Mouse (Mus musculus) 3T3-L1 (cell line): ENCODE results near the gene Fkbp8.

Source experiments
- DNase-seq: peaks from one replicate; pipeline ENCODE4 v3.0.0-alpha.2; 2015; ENCODE audit warnings: low read depth, low spot score

Gene Fkbp8

GRCm38 (mm10) chr8:70528182-70528797, 766 bp downstream of the Fkbp8 start:
- peak; percentile 41 for DNase-seq

DNA sequence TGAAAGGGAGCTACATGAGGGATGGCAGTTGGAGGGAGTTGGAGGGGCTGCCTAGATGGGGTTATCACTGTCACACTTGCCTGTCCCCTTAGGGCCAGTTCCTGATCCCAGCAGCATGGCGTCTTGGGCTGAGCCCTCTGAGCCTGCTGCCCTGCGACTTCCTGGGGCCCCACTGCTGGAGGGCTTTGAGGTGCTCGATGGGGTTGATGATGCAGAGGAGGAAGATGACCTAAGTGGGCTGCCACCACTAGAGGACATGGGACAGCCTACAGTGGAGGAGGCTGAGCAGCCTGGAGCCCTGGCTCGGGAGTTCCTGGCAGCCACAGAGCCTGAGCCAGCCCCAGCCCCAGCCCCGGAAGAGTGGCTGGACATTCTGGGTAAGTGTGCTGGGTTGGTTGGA, 1.8 kb downstream of the Fkbp8 start:
- no peak for DNase-seq

GRCm38 (mm10) chr8:70529741-70530161, 2.2 kb downstream of the Fkbp8 start:
- peak; percentile 76 for DNase-seq

DNA sequence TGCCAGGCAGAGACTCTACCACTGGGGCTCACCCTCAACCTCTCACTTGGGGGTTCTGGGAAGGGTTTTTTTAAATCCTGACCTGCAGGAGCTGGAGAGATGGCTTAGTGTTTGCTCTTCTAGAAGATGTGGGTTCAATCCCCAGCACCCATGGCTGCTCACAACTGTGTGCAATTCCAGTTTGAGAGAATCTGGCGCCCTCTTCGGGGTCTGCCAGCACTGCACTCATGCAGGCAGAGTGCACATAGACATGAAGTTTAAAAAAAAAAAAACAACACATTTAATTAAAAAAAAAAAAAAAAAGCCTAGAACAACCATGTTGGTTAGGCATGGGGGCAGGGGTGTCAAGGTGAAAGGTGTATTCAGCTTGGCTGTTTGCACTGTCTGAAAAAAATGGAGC, 2.8 kb downstream of the Fkbp8 start:
- DNase-seq: peak; percentile 55

- no peak for DNase-seq
Observed at GRCm38 (mm10) chr8:70534281-70534680, 6.8 kb downstream of the Fkbp8 start.

DNA sequence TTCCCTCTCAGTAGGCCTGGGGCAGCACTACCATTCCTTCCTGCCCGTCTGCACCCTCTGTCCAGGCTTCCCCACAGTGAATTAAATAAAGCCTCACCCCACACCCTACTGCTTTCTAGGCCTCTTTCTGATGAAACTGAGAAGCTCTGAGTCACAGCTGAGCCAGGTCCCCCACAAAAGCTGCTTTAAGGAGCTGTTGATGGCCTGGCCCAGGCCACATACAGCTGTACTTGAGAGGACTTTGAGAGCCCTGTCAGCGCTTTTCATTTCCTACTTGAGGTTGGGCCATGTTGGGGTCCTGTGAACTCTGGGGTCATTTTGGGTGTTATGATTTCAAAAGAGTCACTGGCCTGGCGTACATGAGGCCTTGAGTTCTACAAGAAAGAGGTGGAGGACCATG, 7.7 kb downstream of the Fkbp8 start:
- DNase-seq: no peak

- peak; percentile 64 for DNase-seq
Observed at GRCm38 (mm10) chr8:70535701-70536100, 8.2 kb downstream of the Fkbp8 start.

GRCm38 (mm10) chr8:70538024-70538579, 10.6 kb downstream of the Fkbp8 start:
- peak; percentile 84 for DNase-seq

GRCm38 (mm10) chr8:70538633-70539076, 11.1 kb downstream of the Fkbp8 start:
- DNase-seq: peak; percentile 100

DNA sequence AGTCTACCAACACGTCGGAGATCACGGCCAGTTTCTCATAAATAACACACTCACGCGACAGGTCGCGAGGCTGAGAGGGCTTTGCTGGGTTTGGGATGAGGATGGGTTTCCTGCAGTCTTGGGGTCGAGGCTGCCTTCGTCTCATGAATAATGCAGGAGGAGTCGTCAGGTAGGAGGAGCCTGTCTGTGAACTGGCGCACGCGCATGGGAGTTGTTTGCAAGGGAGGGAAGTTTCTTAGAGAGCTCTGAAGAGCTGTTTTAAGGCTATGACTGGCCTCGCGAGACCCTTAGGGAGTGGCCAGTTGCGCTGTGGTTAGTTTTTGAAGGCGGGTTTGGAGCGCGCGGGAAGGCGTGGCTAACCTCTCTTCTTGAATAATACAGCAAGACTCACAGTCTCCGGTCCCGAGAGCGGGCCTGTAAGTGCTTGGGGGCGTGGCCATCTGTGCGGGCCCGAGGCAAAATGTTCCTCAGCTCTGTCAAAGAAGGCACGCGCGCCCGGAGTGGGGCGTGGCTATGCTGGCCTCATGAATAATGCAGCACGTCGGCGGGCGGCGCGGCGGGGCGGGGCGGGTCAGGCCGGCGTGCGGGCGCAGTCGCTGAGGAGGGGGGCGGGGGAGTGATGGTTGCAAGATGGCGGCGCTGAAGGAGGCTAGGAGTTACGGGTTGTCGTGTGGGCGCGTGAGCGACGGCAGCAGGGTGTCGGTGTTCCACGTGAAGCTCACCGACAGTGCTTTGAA, 11.7 kb downstream of the Fkbp8 start, which contains the start of gene Ell:
TSS of gene Ell (plus strand) at position 381 of the 737 bp plus-strand sequence.
- peak; percentile 100 for DNase-seq

GRCm38 (mm10) chr8:70540013-70540506, 12.5 kb downstream of the Fkbp8 start:
- no peak for DNase-seq

DNA sequence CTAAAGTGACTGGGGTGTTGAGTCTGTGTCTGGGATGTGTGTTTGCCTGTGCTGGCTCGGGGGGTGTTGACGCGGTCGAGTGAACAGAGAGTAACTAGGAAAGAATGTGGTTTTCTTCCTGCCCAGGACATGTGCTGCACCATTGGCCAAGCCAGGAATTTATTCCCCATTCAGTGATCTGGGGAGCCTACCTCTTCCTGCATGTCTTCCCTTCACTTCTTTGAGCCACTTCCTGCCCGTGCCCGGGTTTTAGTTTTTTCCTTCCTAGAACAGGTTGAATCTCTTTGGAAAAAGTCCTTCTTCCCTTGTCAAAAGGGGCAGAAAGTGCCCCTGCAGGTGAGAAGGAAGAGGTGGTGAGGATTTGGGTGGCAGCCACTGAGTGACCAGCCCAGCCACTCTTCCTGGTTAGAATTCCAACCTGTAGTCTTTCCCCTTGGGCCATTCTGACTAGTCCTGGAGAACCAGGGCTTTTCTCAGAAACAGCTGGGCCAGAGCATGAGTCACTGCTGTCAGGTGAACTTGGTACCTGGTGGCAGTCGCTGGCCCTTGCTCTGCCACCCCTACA, 13.1 kb downstream of the Fkbp8 start:
- DNase-seq: peak; percentile 82

DNA sequence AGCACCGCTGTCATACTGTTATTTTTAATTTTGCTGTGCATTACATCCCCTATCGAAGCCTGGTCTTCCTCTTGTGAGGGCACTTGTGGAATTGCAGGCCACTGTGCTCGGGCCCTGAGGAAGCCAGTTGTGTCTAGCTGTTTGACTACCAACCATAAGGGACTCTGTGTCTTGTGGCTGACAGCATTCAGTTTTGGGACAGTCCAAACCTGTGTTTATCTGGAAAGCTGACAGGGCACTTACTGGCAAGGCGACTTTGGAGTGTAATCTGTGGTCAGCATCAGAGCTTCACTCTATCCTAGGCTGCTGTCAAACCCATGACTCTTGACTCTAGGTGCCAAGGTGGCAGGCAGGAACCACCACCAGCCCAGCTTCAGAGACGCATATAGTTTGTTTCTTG, 13.6 kb downstream of the Fkbp8 start:
- DNase-seq: no peak

DNA sequence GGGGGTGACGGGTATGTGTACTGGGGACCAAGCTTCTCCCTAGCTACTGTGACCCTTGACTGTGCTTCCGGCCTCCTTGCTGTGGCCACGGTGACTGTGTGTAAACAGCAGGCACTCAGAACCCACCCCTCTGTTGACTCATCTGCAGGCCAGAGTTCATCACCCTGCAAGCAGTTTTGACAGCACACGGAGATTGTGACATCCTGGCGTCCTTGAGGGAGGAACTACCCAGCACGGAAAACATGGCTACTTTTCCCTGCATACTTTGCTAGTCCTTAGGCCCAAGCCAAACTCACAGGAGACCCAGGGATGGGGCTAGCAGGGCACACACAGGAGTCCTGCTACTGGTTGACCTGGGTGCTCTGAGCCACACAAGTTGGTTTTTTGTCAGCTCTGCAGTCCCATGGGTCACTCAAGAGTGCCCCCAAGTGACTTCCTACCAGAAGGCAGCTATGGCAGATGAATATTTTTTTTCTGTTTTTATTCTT, 16.7 kb downstream of the Fkbp8 start:
- peak; percentile 79 for DNase-seq

- no peak for DNase-seq
Observed at GRCm38 (mm10) chr8:70546412-70546811, 18.9 kb downstream of the Fkbp8 start.

GRCm38 (mm10) chr8:70547762-70548161, 20.2 kb downstream of the Fkbp8 start:
- no peak for DNase-seq

GRCm38 (mm10) chr8:70549412-70550184, 22.1 kb downstream of the Fkbp8 start:
- DNase-seq: no peak

GRCm38 (mm10) chr8:70551558-70552161, 24.1 kb downstream of the Fkbp8 start:
- DNase-seq: no peak

GRCm38 (mm10) chr8:70552836-70553235, 25.3 kb downstream of the Fkbp8 start:
- DNase-seq: peak; percentile 49

- peak; percentile 74 for DNase-seq
Observed at GRCm38 (mm10) chr8:70553740-70554139, 26.2 kb downstream of the Fkbp8 start.
